Mouse (Mus musculus) heart, adult 18-20 months (tissue): Measurements from ENCODE around the gene Ankrd66. TPM values are rescaled to one million over a fixed set of nuclear protein-coding genes. Genes with fewer than 3 reads are reported as not detected.

Experiments
- DNase-seq, 2 experiments: peaks; one replicate each; pipeline ENCODE4 v3.0.0; 2021 to 2022; ENCODE audit warnings: mixed read lengths in 1 of 2
- long read RNA-seq, 2 experiments: library from polyadenylated mRNA; stranded (forward); transcript quantifications; one replicate each; pipeline ENCODE4 v2.0.0; 2021
- total RNA-seq, 2 experiments: library from RNA; stranded (reverse); gene quantifications; 2 replicates each; pipeline ENCODE4 v1.2.3; 2021

Ankrd66 gene
- total RNA-seq: under 1 TPM in 1 of 2 experiments, not detected in 1; 0.21 TPM
- long read RNA-seq, experiment 1: 0 reads
- long read RNA-seq, experiment 2, partial matches to known transcripts: 0 of 1 reads
- long read RNA-seq, experiment 2, other reads (novel, unspliced or antisense): 1 of 1 reads

DNA sequence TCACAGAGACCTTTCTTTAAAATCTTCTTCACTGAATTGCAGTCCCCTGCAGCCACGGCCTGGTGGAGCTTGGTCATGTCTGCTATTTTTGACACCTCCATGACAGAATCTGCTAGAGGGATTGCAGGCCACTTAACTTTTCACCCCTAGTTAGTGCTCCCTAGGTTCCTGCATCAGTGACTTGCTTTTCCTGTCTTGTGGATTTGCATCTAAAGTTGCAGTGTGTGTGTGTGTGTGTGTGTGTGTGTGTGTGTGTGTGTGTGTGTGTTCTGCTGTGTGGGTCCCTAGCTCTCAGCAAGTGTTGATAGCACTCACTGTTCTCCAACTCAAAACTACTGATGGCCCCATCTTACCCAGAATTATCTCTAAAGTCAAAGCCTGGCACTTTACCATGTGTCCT, at the start of gene Ankrd66:
Gene Ankrd66, minus strand, starts transcription at position 101 of the 400 bp plus-strand sequence.
- no peak for DNase-seq

DNA sequence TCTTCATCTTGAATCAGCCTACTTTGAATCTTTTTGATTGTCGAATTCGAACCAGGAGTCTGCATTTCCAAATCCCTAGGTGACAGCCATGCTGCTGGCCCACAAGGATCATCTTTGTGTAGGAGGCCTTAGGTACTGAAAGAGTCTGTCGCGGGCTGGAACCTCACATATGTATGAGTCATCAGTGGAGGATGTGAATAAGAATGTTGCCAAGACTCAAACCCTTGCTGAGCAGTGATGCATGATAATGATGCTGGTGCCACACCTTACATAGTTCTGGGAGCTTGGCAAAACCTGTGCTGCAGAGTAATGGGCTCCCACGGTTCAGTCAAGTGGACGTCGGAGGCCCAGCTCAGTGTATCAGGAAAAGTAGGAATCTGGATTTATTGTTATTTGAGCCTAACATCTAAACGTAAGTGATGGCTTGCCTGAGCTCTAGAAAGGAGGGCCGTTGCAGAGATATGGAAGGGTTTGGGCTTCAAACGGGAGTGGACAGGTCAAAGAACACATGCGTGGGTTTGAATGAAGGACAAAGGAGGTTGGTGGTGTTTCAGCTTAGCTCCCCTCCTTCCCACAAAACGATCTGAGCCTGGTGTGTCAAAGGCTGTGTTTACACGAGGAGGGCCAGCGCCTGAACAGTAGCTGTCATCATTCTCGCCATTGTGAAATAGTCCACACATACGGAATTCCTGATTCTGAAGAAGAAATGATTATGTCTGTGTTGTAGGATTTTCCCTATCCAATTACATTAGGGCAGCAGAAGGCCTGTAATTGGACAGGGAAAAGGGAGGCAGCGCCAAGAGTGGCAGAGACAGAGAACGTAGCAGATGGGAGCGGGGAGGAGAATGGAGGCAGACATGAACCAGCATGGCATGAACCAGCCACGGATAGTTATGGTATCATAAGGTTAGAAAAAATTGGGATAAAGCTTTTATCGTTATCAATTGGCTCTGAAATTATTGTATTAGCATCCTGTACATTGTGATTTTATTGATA, 49.2 kb upstream of the Ankrd66 start:
- no peak for DNase-seq

- no peak for DNase-seq
These were observed 47.1 kb upstream of the Ankrd66 start for GRCm38 (mm10) chr17:43590531-43590930.

GRCm38 (mm10) chr17:43589750-43590149, 46.3 kb upstream of the Ankrd66 start:
- no peak for DNase-seq

DNA sequence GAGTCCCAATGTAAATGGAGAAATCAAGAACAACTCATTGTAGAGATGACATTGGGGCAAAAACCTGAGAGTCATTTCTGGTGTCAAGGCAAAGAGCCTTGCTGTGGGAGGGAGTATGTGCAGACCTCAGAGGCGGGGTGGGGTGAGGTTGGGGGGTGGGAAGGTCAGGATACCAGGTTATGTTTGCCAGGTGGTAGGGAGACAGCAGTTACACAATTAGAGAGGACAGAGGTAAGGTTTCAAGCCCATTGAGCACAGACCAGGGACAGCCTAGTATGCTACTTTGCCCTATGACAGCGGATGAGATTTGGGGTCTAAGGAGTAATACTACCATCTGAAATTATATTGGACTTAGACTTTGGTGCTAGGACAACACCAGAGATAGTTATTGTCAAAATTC, 43.8 kb upstream of the Ankrd66 start:
- DNase-seq: no peak

- DNase-seq: no peak
These were observed 41.3 kb upstream of the Ankrd66 start for GRCm38 (mm10) chr17:43584771-43585170.

GRCm38 (mm10) chr17:43581012-43581467, 37.6 kb upstream of the Ankrd66 start:
- DNase-seq: peak; percentile 48 to 60

- DNase-seq: peak in 1 of 2 experiments; percentile 11
These were observed 37.0 kb upstream of the Ankrd66 start for GRCm38 (mm10) chr17:43580456-43580855.

- peak in 1 of 2 experiments; percentile 46 for DNase-seq
These were observed 30.2 kb upstream of the Ankrd66 start for GRCm38 (mm10) chr17:43573624-43574073.

DNA sequence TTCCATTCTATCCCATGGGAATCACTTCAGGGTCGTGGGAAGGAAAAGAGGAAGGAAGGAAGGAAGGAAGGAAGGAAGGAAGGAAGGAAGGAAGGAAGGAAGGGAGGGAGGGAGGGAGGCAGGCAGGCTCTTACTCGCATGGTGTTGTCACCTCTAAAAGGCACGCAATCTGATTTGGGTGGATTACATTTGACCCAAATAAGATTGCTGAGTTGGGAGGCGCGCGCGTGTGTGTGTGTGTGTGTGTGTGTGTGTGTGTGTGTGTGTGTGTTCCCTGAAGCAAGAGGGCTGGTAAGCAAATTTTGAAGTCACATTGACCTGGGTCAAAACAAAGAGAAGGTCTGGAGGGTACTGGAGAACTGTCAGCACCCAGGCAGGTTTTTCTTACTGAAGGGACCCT, 25.8 kb upstream of the Ankrd66 start:
- no peak for DNase-seq

DNA sequence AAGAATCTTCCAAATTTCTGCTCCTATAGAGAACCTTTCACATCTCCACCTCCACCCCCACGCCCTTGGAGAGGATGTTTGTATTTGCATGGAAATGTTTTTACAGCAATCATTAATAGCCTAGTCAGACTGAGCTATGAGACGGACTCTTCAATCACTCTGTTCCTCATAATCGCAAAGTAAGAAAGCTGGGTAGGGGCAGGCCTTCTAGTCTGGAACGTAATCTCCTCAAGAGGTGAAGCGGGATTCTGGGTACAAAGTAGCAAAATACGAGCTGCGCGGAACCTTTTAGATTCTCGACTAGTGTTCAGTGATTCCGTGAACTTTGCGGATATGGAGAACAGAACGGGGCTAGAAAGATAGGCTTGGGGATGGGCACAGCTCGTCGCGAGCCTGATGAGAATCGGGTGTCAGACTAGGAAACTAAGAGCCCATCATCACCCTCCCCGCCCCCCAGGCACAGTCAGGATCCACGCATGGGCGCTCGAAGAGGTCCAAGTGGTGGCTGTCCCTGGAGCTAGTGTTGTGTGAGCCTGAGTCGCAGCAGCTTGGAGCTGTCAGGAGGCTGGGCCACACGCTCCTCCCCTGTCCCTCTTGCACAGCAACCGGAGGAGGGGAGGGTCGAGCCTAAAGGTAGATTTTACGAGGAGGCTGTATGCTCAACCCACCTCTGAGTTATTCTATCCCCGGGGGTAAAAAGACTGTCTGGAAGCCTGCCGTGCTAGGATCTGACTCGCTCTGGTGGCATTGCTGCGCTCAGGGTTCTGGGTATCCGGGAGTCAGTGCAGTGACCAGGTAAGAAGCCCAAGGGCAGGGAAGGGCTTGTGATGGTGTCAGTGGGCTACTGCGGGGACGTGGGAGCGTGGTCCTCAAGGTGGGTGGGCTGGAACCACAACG, 24.8 kb upstream of the Ankrd66 start, which contains the start of gene Pla2g7:
Gene Pla2g7, plus strand, starts transcription at position 107 of the 897 bp plus-strand sequence.
- DNase-seq: peak; percentile 52 to 62

- no peak for DNase-seq
These were observed 24.2 kb upstream of the Ankrd66 start for GRCm38 (mm10) chr17:43567593-43567991.

- no peak for DNase-seq
These were observed 20.0 kb upstream of the Ankrd66 start for GRCm38 (mm10) chr17:43563192-43563987.

DNA sequence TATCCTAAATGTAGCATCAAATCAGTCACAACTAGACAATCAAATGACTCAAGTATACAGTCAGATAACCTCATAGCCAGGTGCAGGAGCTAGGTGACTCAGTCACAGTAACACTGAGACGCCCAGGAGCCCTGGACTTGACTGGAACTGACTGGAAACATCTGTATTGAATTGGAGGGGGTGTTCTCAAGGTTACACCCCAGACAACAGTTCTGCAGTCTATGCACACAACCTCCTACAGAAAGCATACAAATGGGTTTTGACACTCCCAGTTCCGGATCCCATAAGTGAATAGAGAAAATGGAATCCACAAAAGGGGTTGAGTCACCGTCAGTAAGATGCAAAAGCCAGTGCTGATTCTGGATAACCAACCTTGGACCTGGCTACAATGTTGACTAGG, 15.2 kb upstream of the Ankrd66 start:
- no peak for DNase-seq

- DNase-seq: peak; percentile 59 to 77
These were observed 14.2 kb upstream of the Ankrd66 start for GRCm38 (mm10) chr17:43557541-43558090.

- no peak for DNase-seq
These were observed 13.7 kb upstream of the Ankrd66 start for GRCm38 (mm10) chr17:43557104-43557503.

DNA sequence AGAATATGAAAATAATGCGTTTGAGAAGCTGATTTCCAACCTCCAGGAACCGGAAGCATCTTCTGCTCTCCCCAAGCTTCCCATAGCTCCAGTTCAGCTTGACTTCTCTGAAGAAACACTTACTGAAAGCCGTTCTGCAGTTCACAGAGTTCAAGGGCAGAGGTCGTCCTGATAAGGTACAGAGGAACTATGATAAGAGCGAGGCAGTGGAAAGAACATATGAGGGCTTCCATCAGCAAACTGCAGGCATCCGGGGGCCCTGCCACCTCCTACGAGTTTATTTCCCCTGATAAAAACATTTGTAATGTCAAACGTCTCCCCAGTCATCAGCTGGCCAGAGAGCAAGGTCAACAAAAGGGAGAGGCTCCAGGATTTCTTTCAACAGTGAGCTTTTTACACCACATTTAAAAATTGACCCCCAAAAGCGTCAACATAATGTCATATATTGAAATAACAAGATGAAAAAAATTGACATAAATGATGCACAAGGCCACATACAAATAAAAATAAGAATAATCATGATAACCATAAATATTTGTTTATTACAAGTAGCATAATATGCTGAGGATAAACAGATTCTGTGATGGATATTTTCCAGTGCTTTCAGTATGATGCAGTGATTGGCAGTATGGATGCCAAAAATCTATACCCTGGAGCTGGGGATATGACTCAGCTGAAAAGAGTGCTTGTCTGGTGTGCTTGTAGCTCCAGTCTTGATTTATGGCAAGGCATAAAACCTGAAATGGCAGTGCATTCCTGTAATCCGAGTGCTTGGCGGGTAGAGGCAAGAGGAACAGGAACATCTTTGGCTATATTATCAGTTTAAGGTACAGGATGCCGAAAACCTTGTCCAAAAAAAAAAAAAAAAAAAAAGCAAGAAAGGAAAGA, 11.3 kb upstream of the Ankrd66 start:
- peak; percentile 20 to 56 for DNase-seq

DNA sequence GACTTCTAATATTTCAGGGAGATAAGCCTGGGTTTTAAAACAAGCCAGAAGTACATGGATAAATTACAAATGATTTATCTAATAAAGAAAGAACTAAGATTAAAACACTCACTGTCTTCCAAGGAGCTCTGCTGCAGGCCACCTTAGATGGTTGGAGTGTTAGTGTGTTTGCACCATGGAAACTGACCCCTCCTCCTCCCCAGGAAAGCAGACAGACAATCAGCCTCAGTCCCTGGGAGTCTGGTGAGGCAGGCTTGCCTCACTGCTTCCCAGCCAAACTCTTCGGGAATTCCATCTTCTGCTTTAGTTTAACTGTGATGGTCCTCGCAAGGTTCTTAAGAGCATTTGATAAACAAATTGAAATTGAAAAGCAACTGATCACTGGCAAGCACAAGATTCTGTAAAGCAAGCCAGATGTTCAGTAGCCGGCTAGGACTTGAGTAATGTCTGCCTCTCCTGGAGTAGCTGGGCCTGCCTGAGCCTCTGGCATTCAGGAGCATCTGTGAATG, 7.7 kb upstream of the Ankrd66 start:
- no peak for DNase-seq

DNA sequence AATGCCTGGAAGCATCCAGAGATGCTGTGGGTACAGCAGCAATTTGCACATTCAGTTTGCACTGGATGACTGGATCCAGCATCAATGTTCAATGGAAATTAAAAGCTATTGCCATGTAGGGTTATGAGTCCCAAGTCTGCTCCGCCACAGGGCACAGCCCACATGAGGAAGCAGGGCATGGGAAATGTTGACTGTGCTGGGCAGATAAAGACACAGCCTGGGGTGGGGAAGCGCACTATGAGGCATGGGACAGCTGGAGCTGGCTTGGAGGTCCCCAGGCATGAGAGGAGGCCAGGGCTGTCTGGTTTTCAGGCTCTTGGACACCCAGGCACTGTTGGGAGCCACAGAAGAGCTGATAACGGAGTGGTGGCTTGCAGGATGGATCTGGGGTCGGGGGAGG, 601 bp upstream of the Ankrd66 start:
- no peak for DNase-seq

- DNase-seq: peak in 1 of 2 experiments; percentile 16
These were observed 4.7 kb downstream of the Ankrd66 start for GRCm38 (mm10) chr17:43538767-43539166.
